Mouse (Mus musculus): ENCODE measurements at regions not wholly inside any gene's neighbourhood (a gene's known extent, or its start where the extent isn't known, plus 50 kb on each side); places are given as distances from the start of the nearest gene placed in this dataset.

DNA sequence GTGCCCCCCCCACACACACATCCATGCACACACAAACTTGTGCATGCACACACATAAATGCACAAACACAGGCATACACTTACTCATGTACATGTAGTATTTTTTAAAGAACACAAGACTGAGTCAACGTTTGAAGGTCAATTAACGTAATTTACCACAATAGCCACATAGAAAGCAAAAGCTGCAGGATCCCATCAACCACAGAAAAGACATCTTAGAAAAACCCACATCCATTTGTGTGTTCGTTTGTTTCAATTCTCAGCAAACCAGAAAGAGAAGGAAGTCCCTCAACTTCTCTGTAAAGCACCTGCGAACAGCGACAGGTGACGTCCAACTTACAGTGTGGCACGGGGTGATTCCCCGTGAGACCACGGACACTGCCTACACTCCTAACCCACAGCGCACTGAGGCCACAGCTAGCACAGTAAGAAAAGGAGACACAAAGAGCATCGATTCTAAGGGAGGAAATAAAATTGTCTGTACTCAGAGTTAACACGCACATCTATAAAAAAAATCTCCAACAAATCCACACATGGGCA, 53.8 kb downstream of the Dio3 start:
- no peak for DNase-seq

DNA sequence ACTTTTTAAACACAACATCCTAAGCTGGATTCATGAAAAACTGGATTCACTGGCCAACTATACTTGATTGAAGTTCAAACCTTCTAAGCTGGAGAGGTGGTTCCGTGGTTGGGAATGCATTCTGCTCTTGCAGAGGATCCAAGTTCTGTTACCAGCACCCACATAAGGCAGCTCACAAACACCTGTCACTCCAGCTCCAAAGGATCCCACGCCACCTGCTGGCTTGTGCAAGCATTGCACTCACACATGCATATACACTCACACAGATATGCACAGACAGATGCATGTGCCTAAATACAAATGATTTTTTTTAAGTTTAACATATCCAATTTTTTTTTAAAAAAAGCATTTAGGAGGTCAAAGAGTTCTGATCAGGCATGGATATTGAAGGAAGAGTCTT, 55.7 kb downstream of the Dio3 start:
- DNase-seq, result no peak

DNA sequence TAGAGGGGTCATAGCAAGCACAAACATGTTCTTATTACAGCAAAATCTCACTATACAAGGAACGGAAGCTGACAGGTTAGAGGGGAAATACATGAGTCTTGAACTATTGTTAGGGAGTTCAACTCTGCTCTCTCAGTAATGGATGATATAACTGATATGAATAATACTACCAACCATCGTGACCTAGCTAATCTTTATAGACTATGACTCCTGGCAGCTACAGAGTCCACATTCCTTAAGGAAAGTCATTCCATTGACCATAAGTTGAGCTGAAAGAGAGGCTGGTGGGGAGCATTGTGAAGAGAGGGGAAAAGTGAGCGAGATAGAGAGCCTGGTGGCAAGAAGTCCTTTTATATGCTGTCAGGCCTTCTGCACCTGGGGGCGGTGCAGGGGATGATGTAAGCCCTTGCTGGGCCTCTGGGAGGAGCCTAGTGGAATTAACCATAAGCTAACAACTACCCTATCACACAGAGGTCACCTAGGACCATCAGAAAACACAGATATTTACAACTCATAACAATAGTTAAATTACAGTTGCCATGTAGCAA, 65.5 kb downstream of the Dio3 start:
- no peak for DNase-seq

DNA sequence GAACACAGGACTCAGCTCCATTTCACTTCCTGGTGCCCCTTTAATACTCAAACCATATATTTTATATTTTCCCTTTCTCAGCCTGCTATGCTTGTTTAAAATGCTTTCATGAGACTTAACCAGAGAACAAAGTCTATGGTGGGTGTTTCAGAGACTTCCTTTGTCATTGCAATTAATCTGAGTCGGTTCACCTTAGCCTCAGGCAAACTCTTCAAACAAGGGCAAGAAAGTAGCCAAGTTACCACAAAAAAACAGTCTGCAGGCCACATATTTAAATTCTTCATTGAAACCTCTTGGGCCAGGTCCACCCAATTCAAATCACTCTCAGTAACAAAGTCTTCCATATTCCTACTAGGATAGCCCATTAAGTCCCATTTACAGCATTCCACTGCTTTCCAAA, 70.8 kb downstream of the Dio3 start:
- DNase-seq, result no peak

DNA sequence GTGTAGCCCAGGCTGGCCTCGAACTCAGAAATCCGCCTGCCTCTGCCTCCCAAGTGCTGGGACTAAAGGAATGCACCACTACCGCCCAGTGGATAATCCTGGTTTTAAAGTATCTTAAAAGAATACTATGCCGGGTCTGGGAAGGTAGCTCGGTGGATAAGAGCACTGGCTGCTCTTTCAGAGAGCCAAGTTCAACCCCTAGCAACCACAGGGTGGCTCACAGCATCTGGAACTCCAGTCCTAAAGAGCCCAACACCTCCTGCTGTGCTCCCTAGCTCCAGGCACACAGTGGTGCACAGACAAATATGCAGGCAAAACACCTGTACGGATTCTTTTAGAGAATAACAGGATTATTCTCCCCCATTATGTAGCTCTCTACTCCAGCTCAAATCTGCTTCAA, 77.0 kb downstream of the Dio3 start:
- DNase-seq, result no peak

DNA sequence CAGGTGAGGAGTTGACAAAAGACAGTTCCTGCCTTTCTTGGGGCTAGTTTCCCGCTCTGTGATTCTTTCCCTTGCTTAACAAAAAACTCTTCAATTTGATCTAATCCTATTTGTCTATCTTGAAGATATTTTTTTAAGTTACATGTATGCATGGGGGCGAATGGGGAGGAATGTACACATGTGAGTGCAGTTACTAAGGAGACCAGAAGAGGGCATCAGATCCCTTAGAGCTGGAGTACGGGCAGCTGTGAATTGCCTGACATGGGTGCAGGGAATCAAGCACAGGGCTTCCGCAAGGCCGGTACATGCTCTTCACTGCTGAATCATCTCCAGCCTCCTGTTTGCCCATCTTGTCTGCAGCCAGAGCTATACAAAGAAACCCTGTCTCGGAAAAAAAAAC, 79.8 kb upstream of the Ppp2r5c start:
- DNase-seq, result no peak

DNA sequence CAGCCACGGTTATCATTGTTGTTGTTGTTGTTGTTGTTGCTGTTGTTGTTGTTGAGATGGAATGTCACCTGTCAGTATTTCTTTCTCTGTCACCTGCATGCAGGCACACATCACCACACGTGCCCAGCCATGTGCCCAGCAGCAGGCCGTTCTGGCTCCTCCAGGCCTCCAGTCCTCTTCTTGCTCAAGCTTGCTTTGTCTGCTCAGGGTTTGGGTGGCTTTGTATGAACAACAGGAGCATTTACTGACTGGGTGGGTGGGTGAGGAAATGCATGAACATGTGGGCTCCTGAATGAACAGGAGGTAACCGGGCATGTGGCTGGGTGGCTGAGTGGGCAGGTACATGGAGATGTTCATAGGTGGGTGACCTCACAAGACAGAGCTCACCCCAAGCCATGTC, 79.1 kb upstream of the Ppp2r5c start:
- no peak for DNase-seq

DNA sequence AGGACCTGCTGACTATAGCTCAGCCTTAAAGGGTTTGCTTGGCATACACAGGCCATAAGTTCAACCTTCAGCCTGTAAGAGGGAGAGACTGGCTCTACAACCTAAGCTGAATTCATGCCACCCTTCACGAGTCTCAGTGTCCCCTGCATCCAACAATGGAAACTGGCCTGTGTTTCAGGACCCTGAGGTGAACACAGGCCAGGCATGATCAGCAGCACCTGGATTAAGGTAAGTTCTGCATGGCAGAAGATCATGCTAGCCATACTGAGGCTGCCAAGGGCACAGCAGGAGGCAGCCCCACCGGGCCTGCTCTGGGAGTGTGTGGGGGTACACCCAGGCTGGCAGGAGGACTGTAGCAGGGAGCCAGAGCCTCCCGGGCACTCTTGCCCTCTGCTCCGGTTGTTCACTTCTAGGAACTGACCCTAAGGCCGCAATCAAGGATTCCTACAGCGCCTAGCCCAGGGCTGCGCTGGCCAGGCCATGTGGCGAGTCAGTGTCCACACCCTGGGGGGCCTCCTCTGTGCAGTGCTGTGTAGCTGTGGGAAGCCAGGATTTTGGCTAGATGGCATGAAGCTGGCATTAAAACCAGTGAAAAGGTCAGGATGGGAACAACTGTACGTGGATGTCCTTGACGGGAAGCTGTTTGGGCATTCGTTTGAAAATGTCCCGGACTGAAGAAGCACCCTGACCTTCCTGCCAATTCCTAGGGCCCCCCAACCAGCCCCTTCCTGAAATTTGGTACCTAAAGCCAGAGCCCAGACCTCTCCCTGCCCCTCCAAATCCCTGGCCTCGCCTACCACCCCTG, 74.8 kb upstream of the Ppp2r5c start:
- DNase-seq, result no peak

DNA sequence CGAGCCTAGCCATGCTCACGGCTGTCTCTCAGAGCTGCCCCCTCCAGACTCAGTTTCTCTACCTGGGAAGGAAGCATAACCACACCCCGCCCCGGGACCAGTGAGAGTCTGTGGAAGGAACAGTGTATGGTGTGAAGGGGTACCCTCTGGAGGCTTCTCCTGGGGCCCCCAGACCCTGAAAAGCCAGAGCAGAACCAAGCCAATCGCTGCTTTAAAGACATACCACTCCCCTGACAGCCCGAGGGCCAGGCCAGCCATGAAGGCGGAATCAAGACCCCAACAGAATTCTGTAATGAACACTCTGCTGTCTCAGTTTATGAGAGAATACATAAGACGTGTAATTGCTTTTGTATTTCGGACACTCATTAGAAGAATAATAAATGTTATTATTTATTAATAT, 73.9 kb upstream of the Ppp2r5c start:
- DNase-seq, result no peak

DNA sequence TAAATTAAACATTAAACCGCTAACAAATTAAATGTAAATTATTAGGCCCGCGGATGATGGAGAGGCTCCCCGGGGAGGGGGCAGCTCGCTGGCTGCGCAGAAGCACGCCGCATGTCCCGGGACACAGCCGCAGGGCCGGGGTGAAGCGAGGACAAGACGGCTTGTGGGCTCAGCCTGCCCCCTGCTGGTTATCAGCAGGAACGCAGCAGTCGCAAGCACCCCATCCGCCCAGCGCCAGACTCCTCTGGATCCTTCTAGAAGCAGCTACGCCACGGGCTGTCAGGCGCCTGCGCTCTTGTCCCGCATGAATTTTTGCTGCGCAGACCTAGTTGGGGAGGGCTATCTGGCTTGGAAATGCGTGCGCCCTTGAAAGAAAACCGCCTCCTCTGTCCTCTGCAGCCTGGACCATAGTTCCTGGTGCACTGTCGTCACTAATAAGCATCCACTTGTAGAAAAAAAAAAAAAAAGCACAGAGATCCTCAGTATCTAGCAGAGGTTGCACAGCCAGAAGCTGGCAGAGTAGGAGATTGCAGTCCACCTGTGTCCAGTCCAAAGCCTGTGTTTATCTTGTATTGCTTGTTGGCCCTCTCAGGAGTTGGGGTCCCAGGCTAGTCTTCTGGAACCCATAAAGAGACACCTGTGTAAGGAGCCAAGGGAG, 73.4 kb upstream of the Ppp2r5c start:
- DNase-seq, result peak; percentile 86 to 89

DNA sequence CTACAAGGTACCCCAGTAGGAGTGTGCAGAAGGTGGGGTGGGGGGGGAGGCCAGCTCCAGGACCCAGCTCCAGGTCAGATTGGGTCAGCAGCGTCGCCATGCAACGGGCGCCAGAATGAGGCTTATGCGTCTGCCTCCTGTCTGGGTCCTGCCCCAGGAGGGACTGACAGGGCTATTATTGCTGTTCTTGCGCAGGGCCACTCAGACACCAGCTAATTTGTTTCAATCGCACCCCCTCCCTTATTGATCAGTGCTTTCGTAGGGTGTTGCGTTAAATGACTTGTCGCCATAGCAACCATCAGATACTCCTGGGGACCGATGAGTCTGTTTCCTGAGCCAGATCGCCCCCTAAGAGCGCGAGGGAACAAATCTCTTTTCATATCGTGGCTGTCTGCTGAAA, 71.8 kb upstream of the Ppp2r5c start:
- DNase-seq, result no peak

DNA sequence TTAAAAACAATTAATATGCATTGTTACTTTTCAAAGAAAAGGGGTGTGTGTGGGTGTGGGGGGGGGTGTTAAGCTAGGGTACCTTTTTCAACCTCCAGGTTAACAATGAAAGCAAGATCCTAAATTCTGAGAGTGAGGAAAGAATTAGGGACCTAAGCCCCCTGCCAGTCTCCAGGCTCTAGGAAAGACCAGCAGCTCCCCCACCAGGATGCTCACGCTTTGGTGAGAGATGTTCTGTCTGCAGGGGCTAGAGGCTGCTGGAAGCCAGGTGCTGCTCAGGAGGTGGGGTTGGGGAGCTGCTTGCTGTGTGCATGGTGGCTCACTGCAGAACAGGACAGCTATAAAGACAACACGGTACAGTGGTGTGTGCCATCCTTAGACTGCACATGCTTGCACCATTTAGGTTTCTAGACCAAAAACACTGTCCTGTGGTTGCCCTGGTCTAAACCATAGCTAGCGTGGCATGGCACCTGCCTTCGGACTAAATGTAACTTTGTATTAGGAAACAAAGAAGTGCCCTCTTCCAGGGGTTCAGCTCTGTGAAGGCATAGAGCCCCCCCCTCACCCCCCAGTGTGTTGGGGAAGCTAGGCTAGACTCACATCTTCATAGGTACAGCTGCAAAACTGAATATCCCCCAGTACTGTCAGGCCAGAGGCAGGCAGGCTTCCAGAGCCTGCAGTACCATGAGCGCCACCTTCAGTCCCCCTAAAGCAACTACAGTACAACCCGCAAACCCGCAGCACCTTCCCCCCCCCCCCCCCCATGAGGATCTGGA, 70.7 kb upstream of the Ppp2r5c start:
- DNase-seq, result no peak

DNA sequence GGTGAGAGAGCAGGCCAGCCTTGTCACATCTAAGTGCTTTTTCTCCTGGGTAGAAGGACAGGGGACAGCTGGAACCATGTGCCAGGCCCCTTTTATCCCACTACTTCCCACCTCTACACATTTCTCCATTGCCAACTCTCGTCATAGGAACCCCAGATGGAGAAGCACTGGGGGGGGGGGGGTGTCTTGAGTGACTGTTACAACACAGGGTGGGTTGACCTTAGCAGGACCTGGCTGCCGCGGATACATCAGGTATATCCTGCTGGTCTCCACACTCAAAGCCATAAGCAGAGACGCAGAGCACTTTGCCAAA, 70.1 kb upstream of the Ppp2r5c start:
- DNase-seq, result no peak

DNA sequence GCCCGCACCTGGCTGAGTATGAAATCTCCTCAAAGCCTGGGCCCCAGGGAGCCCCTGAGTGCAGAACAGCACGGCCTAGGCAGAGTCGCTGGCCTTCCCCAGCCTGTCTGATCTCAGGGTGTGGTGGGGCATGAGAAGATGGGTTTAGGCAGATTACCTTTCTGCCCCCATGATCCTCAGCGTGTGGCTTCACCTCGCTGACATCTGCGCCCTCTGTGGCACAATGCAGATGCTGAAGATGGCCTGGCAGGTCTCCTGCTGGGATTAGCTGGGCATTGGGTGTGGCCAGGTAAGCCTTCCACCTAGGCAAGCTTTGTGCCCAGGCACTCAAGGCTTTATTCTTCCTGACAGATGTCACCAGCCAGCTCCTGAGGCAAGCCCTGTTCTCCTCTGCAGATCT, 69.6 kb upstream of the Ppp2r5c start:
- no peak for DNase-seq

DNA sequence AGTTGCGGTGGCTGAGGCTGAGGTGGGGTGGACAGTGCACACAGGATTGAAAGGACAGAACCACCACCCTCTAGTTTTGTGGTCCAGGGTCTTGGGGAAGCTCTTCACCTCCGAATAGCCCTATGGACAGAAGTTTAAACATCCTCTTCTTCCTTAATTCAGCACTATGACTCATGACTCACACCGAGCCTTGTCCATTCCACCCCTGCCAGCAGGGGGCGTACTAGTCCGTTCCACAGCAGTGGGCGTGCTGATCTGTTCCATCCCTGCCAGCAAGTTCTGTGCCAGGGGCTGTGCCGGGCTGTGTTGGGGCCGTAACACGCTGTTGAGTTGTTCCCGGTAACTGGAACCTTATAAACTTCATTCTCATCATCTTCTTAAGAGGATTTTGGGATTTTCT, 69.2 kb upstream of the Ppp2r5c start:
- DNase-seq, result no peak

DNA sequence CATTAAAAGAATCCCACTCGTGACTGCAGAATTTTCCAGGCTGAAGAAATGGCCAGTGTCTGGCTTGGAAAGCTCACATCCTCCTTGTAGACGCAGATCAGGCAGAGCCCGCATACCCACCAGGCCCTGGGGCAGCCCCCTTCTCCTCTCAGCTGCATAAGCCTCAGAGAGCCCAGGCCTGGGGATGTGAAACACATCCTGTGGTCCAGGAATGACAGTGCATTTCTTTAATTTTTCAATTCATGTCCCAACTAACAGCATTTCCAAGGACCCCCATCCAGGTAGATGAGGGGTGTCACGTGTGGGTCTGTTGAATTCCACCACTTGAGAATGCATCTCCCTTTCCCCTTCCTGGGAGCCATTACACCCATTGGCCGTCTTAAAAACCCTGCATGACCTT, 68.6 kb upstream of the Ppp2r5c start:
- no peak for DNase-seq

DNA sequence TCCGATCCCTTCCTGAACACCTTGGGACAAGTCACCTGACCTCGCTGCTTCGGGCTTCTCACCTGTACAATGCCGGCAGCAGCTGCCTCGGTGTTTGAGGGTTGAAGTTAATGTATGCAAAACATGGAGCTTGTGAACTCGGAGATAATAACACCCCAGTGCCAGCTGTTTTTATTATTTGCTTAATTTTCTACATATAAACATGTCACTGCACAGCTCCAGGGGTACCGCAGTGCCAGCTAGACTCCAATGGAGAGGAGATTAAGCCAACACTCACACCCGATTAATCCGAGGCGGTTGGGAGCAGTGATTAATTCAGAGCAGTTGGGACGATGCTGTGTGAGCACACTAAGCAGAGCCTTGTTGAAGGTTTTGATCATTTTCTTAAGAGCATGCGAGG, 67.2 kb upstream of the Ppp2r5c start:
- no peak for DNase-seq

DNA sequence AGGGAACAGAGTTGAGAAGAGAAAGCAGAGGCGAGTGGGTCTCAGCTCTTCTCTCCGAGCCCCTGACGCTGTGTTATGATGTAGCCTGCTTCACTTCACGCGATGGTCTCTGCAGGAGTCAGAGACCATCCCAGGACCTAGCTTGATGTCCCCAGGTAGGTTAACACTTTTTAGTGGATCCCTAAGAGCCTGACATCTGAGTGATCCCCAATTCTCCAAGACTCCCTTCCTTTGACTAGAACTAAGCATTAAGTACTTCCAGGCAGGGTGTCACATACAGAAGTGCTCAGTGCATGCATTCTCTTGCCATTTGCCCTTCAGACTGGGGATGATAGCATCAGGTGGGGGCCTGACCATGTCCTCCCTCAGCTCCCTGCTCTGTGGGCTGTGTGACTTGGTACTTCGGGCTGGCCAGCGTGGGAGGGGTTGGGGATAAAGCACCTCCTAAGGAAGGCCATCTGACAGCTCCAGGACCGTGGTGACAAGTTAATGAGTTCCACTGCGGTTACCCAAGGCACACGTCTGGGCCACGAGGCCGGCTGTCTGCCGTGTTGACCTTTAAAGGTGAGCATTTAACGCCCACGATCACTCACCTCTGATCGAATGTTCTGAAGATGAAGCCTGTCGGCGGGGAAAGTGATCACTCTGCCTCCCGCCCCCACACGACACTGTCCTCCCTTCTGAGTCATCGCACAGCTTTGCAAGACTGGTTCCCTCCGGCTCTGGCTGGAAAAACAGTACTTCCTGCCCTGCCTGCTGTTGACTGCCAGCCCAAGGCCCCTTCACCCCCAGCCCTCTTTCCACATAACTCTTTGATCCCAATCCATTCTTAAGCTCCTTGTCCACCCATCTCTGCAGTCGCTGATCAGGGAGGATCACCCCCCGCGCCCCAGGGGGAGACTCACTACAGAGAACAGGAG, 65.8 kb upstream of the Ppp2r5c start:
- DNase-seq, result no peak

DNA sequence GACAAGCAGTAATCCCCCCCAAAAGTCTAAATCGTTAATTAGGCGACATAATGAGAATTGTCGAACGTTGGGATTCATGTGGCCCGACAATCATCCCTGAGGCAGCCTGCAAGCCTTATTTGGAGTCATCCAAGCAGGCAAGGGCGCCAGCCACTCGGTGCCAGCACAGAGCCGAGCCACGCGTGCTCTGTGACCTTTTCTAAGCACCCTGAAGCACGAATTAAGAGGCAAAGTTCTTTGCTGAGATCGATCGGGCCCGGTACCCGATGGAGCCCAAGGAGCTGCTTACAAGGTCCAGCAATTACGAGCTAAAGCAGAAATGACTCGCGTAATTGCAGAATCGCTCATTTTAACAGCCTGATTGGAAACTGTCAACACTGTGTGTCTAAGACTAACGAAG, 61.9 kb upstream of the Ppp2r5c start:
- no peak for DNase-seq

DNA sequence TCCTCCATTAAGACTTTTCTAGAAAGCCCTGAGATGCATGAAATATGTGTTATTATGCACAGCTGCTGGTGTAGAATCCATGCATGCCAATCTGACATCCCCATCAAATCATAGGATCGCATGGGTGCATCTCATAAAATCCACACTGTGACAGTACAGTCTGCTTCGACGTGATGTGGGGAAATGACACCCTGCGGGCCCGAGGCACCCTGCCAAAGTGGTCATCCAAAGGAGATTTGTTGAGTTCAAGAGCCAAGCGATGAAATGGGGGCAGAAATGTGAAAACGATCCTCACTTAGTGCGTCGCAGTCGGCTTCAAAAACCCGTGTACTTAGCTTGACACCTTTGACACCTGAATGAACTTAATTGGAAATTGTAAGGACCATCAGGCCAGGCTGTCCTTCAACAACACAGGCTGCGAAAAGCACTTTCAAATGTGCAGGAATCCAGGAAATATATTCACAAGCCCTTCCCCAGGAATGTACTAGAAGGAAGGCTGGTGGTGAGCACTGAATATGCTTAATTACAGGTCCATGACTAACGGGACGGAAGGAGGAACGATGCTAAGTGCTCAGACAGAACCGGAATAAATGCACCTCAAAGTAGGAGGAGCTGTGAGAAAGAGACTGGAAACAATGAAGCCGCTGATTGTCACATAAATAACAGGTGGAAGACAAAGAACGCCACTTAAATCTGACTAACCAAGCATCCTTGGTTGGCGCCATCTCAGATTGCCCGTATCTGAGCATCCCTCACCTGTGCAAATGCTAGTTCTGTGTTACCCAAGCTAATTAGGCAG, 60.9 kb upstream of the Ppp2r5c start:
- no peak for DNase-seq

DNA sequence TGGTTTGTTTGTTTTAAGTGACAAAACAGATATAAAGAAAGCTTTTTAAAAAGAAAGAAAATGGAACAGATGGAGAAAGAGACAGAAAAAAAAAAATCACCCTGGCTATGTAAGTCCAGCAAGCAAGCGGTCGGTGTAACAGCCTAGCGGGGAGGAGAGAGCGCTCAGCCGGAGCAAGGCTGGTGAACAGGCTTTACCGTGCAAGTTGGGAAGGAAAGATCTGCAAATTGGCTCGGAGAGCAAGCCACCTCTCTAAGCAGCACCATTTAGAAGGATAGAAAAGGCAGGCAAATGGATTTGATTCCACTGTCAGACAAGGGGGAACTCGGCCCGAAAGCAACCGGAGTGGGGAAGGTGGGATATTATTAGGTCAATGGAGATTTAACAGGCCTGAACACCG, 59.9 kb upstream of the Ppp2r5c start:
- no peak for DNase-seq

All from layer of hippocampus, postnatal 36 days (tissue).